Mouse (Mus musculus): Measurements from ENCODE around the gene Tecta.

DNA sequence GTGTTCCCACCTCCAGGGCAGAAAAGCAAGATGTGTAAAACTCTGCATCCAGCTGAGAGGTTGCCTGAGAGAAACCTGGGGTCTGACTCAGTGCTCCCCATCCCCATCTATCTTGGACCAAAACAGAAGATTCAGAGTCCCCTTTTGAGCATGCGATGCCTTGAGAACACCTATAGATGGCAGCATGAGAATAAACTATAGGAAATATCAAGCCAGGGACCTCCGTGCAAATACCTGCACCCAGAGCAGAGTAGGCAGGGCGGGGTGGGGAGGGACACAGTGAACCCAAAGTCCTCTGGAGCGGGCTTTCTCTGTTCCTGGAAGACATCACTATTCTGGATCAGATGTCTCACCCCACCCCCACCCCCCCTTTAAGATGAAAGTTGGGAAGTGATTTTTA, 11.2 kb downstream of the Tecta start:
- TF ChIP-seq POLR2A (IDR thresholded peaks at IDR 0.05; ENCODE audit: borderline replicate concordance, low read depth, low read length) (no peak), CTCF (IDR thresholded peaks at IDR 0.05; ENCODE audit: low read depth, low read length) (no peak)

Measured in bone marrow macrophage, adult 2 months (primary cell).